8 mouse cellular contexts compared by ENCODE assay signal in genomic region chr15:86058394-86058915, GRCm38 (mm10). TPM values are rescaled to one million over a fixed set of nuclear protein-coding genes. Genes with fewer than 3 reads are reported as not detected.
DNase-seq lines count a peak whose midpoint lies in the region; ATAC-seq lines count a peak whose summit lies in the region.

No protein-coding gene starts in this region.

- intact Hi-C loops in left cerebral cortex, postnatal 10 days (cut with DNase I) = no loop called here

- H3K4me1 ChIP-seq in megakaryocyte, embryonic 14.5 days = peaks cover 95% of the 10 kb centered on the region

- peaks cover 11% of the 10 kb centered on the region for H3K9me3 ChIP-seq in megakaryocyte, embryonic 14.5 days

- no peaks in the 10 kb centered on the region for H3K36me3 ChIP-seq in megakaryocyte, embryonic 14.5 days (replicated peaks; ENCODE audit: low read length)

- peak; percentile 82 to 84 for DNase-seq in adrenal gland, adult 18-20 months (ENCODE audit: low spot score in 2 of 2)
- DNase-seq in embryo, embryonic 10.5 days (ENCODE audit: low spot score) = peak; percentile 84
- DNase-seq in gastrocnemius, postnatal 10 days = peak; percentile 85
- DNase-seq in left cerebral cortex, postnatal 10 days (ENCODE audit: extremely low spot score in 1 of 2, low spot score in 2 of 2) = peak; percentile 83 to 94
- peak; percentile 89 for DNase-seq in right cerebral cortex, postnatal 25 days
- peak; percentile 75 for DNase-seq in urinary bladder, postnatal 4 days (ENCODE audit: low spot score in 2 of 2)

- peak overlapping the region; percentile 98 for H3K4me3 ChIP-seq in megakaryocyte, embryonic 14.5 days (replicated peaks)

- peaks cover 36% of the 10 kb centered on the region for H3K27me3 ChIP-seq in megakaryocyte, embryonic 14.5 days (replicated peaks)

- peak; percentile 38 for ATAC-seq in inflammation-experienced regulatory T-cells, adult 6 months

RNA-seq across cellular contexts. Expression of gene Gramd4, which starts 1.0 kb away (rescaled TPM):
- total RNA-seq in adrenal gland, adult 18-20 months (2021) = 10 to 100 TPM; 12.7 to 14.6 TPM
- total RNA-seq in gastrocnemius, postnatal 10 days (2021) = 10 to 100 TPM; 11.4 to 11.5 TPM
- polyA plus RNA-seq in inflammation-experienced regulatory T-cells, adult 6 months (2017; shearing (Covaris generic)) = 10 to 100 TPM; 13.4 to 26.0 (median 22.9) TPM
- 10 to 100 TPM; 38.3 to 41.4 TPM for total RNA-seq in left cerebral cortex, postnatal 10 days (2021)
- 2.2 and 5.0 TPM in 2 replicates for polyA plus RNA-seq in megakaryocyte, embryonic 14.5 days (2012; ENCODE audit: insufficient read depth, low replicate concordance)

RNA-seq across cellular contexts. Expression of gene Celsr1, which starts 24.9 kb away (rescaled TPM):
- 1 to 10 TPM; 2.9 to 3.7 TPM for total RNA-seq in adrenal gland, adult 18-20 months (2021)
- total RNA-seq in gastrocnemius, postnatal 10 days (2021) = under 1 TPM; 0.73 to 0.88 TPM
- 1 to 10 TPM; 4.4 to 5.0 (median 4.7) TPM for polyA plus RNA-seq in inflammation-experienced regulatory T-cells, adult 6 months (2017; shearing (Covaris generic))
- 1 to 10 TPM; 2.4 to 3.4 TPM for total RNA-seq in left cerebral cortex, postnatal 10 days (2021)
- polyA plus RNA-seq in megakaryocyte, embryonic 14.5 days (2012; ENCODE audit: insufficient read depth, low replicate concordance) = 0.02 and 2.1 TPM in 2 replicates

Comparison
In these comparisons a context has a peak if more than half of its experiments do, and no peak if none do; other contexts are left out.
1. Peak in every context shown above with its lines: DNase-seq, ATAC-seq and H3K4me3 ChIP-seq.